Mouse (Mus musculus) heart, postnatal 0 days (tissue): ENCODE measurements around the gene Cacnb4. TPM values are rescaled to one million over a fixed set of nuclear protein-coding genes. Genes with fewer than 3 reads are reported as not detected.

Experiments used
- ATAC-seq: fragments of 200-750 bp; cut with Nextera tagmentation; 2 replicates; pipeline ENCODE4 v1.8.0; 2017; ENCODE audit warnings: low read depth, moderate number of reproducible peaks, moderate library complexity; ENCODE audit not compliant: insufficient read depth
- DNase-seq: peaks from one replicate; pipeline ENCODE4 v3.0.0-alpha.2; 2016; ENCODE audit warnings: low spot score
- H3K27ac ChIP-seq: fragments of 300-500 bp; sonication (generic); 2 replicates; pipeline ENCODE4 v1.5.1; 2014; ENCODE audit warnings: low read depth, mild to moderate bottlenecking
- H3K27me3 ChIP-seq: fragments of 300-500 bp; sonication (generic); 2 replicates; pipeline ENCODE4 v1.6.1; 2014; ENCODE audit warnings: low read length, mixed read lengths; ENCODE audit not compliant: control insufficient read depth, insufficient read depth
- H3K36me3 ChIP-seq: fragments of 300-500 bp; sonication (generic); replicated peaks from 2 replicates; pipeline ENCODE4 v1.6.1; 2014; ENCODE audit warnings: low read length, mixed read lengths; ENCODE audit not compliant: control insufficient read depth, insufficient read depth
- H3K4me1 ChIP-seq: fragments of 300-500 bp; sonication (generic); 2 replicates; pipeline ENCODE4 v1.6.1; 2014; ENCODE audit warnings: antibody characterized with exemption; ENCODE audit not compliant: control insufficient read depth, insufficient read depth
- H3K4me2 ChIP-seq: fragments of 300-500 bp; sonication (generic); 2 replicates; pipeline ENCODE4 v1.6.1; 2014; ENCODE audit warnings: low read depth, mild to moderate bottlenecking, low read length, moderate library complexity
- H3K4me3 ChIP-seq: fragments of 300-500 bp; sonication (generic); 2 replicates; pipeline ENCODE4 v1.5.1; 2014; ENCODE audit warnings: low read depth, low read length
- H3K9ac ChIP-seq: fragments of 300-500 bp; sonication (generic); replicated peaks from 2 replicates; pipeline ENCODE4 v1.6.1; 2014; ENCODE audit warnings: low read depth, low read length, mixed read lengths
- H3K9me3 ChIP-seq: fragments of 300-500 bp; sonication (generic); replicated peaks from 2 replicates; pipeline ENCODE4 v1.6.1; 2016; ENCODE audit warnings: low read length; ENCODE audit not compliant: control insufficient read depth
- CTCF ChIP-seq: IDR thresholded peaks from 2 replicates; pipeline ENCODE4 v1.5.1; 2016; ENCODE audit warnings: antibody characterized with exemption, control low read depth, low read depth
- EP300 ChIP-seq: IDR thresholded peaks from 2 replicates; pipeline ENCODE4 v1.6.1; 2016; ENCODE audit warnings: antibody characterized with exemption, low read depth
- WGBS: fragments of 180-500 bp; shearing (Covaris S2); extraction: QIAGEN DNeasy Blood & Tissue Kit; methylation state at CpG from one replicate; pipeline ENCODE4 v1.1.7; 2014; 5-methylcytosine and 5-hydroxymethylcytosine counted together
- polyA plus RNA-seq: library from polyadenylated mRNA; unstranded; fragments of >200 nt; fragmentation: Nextera tagmentation; extraction: Ambion mirVana; gene quantifications from 2 replicates; pipeline ENCODE4 v1.2.1, GENCODE M21; 2015
- total RNA-seq: library from RNA; depleted of rRNA; stranded (reverse); fragments of >200 nt; gene quantifications from 2 replicates; pipeline ENCODE4 v1.2.3, GENCODE M21; 2014; ENCODE audit warnings: low replicate concordance

The Cacnb4 gene
- total and polyA plus RNA-seq, 2 experiments from 2014 or later = 0.56 to 0.69 TPM

- H3K4me3 ChIP-seq = no peak overlapping the region
- no peaks in the 10 kb centered on the region for H3K9me3 ChIP-seq
- H3K9ac ChIP-seq = no peak overlapping the region
- no peak overlapping the region for H3K4me2 ChIP-seq
- no peak for ATAC-seq
- no peak overlapping the region for H3K27ac ChIP-seq
- peaks cover 5% of the 10 kb centered on the region; the same call in 1 of the 2 replicates for H3K4me1 ChIP-seq
- H3K27me3 ChIP-seq = no peaks in the 10 kb centered on the region
- TF ChIP-seq CTCF = no peak
- TF ChIP-seq EP300 = no peak
- 88% methylated on average over 11 of the region's 11 CpGs for WGBS
- DNase-seq = no peak
- no peaks in the 10 kb centered on the region for H3K36me3 ChIP-seq
These were observed 72.5 kb downstream of the Cacnb4 start for GRCm38 (mm10) chr2:52603935-52604650.

GRCm38 (mm10) chr2:52603421-52603820, 73.2 kb downstream of the Cacnb4 start:
- no peak overlapping the region for H3K27ac ChIP-seq
- H3K4me2 ChIP-seq = no peak overlapping the region
- 21% methylated on average over 6 of the region's 6 CpGs for WGBS

GRCm38 (mm10) chr2:52602921-52603320, 73.7 kb downstream of the Cacnb4 start:
- ATAC-seq (no peak), DNase-seq (no peak)
- no peak overlapping the region for H3K9ac ChIP-seq
- no peak for TF ChIP-seq EP300
- TF ChIP-seq CTCF = no peak
- no peaks in the 10 kb centered on the region for H3K27me3 ChIP-seq
- no peak overlapping the region for H3K4me3 ChIP-seq
- H3K36me3 ChIP-seq = no peaks in the 10 kb centered on the region
- H3K4me2 ChIP-seq = no peak overlapping the region
- H3K4me1 ChIP-seq = peaks cover 5% of the 10 kb centered on the region; the same call in 1 of the 2 replicates
- no peaks in the 10 kb centered on the region for H3K9me3 ChIP-seq
- WGBS = 76% methylated on average over 8 of the region's 8 CpGs
- no peak overlapping the region for H3K27ac ChIP-seq

More at GRCm38 (mm10) chr2:52603421-52603820, 73.2 kb downstream of the Cacnb4 start:
- DNase-seq (peak; percentile 23), ATAC-seq (peak; percentile 50; the same call in 1 of the 2 replicates)
- Histone ChIP-seq H3K36me3 (no peaks in the 10 kb centered on the region), H3K9me3 (no peaks in the 10 kb centered on the region), H3K9ac (no peak overlapping the region), H3K4me3 (no peak overlapping the region), H3K4me1 (peaks cover 5% of the 10 kb centered on the region; the same call in 1 of the 2 replicates), H3K27me3 (no peaks in the 10 kb centered on the region)
- TF ChIP-seq EP300 (no peak), CTCF (no peak)

- TF ChIP-seq CTCF (no peak), EP300 (no peak)
- DNase-seq = no peak
These were observed 74.4 kb downstream of the Cacnb4 start for GRCm38 (mm10) chr2:52602228-52602627.

GRCm38 (mm10) chr2:52597511-52597910, 79.1 kb downstream of the Cacnb4 start:
- no peak overlapping the region for H3K27ac ChIP-seq
- H3K9ac ChIP-seq = no peak overlapping the region
- H3K4me2 ChIP-seq = no peak overlapping the region
- H3K4me3 ChIP-seq = no peak overlapping the region
- H3K4me1 ChIP-seq = no peaks in the 10 kb centered on the region
- no peaks in the 10 kb centered on the region for H3K36me3 ChIP-seq
- no peaks in the 10 kb centered on the region for H3K9me3 ChIP-seq
- H3K27me3 ChIP-seq = no peaks in the 10 kb centered on the region
- DNase-seq (no peak), ATAC-seq (no peak)
- TF ChIP-seq CTCF = no peak
- TF ChIP-seq EP300 = no peak

More at GRCm38 (mm10) chr2:52602228-52602627, 74.4 kb downstream of the Cacnb4 start:
- H3K36me3 ChIP-seq = no peaks in the 10 kb centered on the region
- H3K4me1 ChIP-seq = peaks cover 5% of the 10 kb centered on the region; the same call in 1 of the 2 replicates
- no peak overlapping the region for H3K4me2 ChIP-seq
- H3K4me3 ChIP-seq = no peak overlapping the region
- ATAC-seq = no peak
- no peaks in the 10 kb centered on the region for H3K27me3 ChIP-seq
- no peak overlapping the region for H3K9ac ChIP-seq
- no peaks in the 10 kb centered on the region for H3K9me3 ChIP-seq
- no peak overlapping the region for H3K27ac ChIP-seq
- WGBS = 77% methylated on average over 2 of the region's 2 CpGs
